In the genomic region with DNA sequence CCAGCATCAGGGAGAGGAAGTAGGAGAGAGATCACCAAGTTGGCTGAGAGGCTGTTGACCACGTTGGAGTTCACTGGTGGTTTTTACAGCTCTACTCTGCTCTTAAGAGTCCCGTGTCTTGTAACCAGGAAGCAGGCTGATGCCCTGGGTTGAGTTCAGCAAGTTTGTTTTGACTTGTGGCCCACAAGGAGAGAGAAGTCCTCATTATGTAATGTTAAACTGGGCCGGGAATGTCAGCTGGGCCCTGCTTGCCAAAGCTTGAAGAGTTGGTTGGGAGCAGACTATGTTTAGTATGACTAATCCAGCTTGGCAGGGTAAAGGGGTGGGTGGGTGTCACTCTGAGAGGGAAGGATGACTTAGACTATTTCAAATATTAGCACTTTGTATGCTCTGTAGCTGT, we compare ENCODE assay signal across 9 mouse cellular contexts.
A peak's percentile ranks its signal among the peaks of the same experiment; 100 is the strongest.
DNase-seq lines count a peak whose midpoint lies in the region; ATAC-seq and TF ChIP-seq lines count a peak whose summit lies in the region.
"Had no signal": no experiment of that assay in that cellular context is flagged by ENCODE, and none has a peak within 500 bp of the region (broad histone marks: within the 10 kb centered on the region; RNA-seq: fewer than 3 reads in every experiment).

No protein-coding gene starts in this region.

- no peak overlapping the region for H3K4me2 ChIP-seq in embryonic facial prominence, embryonic 15.5 days (replicated peaks)
- H3K4me2 ChIP-seq in forebrain, embryonic 14.5 days (ENCODE audit: low read length): no peak overlapping the region
- H3K4me2 ChIP-seq: hindbrain, embryonic 15.5 days had no signal

- TF ChIP-seq CTCF in layer of hippocampus, adult 2 months (conservative IDR thresholded peaks at IDR 0.05): no peak

- ATAC-seq in embryonic facial prominence, embryonic 15.5 days (ENCODE audit: insufficient number of reproducible peaks, low FRiP score, low TSS enrichment, low read depth): peak; percentile 34; the same call in 1 of the 2 replicates
- ATAC-seq in forebrain, embryonic 14.5 days: no peak
- no peak for ATAC-seq in inflammation-experienced regulatory T-cells, adult 6 months

- no peak overlapping the region for H3K4me3 ChIP-seq in layer of hippocampus, adult 2 months
- H3K4me3 ChIP-seq in embryonic facial prominence, embryonic 15.5 days (replicated peaks): no peak overlapping the region
- H3K4me3 ChIP-seq in forebrain, embryonic 14.5 days (ENCODE audit: low read depth, low read length): no peak overlapping the region
- H3K4me3 ChIP-seq: hindbrain, embryonic 15.5 days had no signal

- no peak overlapping the region for H3K27ac ChIP-seq in layer of hippocampus, adult 2 months
- peak overlapping the region; percentile 45 for H3K27ac ChIP-seq in embryonic facial prominence, embryonic 15.5 days (replicated peaks)
- no peak overlapping the region for H3K27ac ChIP-seq in forebrain, embryonic 14.5 days (ENCODE audit: low read depth, low read length)
- H3K27ac ChIP-seq: hindbrain, embryonic 15.5 days had no signal

- H3K9ac ChIP-seq in embryonic facial prominence, embryonic 15.5 days: no peak overlapping the region
- no peak overlapping the region for H3K9ac ChIP-seq in forebrain, embryonic 14.5 days (ENCODE audit: low read length)
- H3K9ac ChIP-seq: hindbrain, embryonic 15.5 days had no signal

- no peaks in the 10 kb centered on the region for H3K36me3 ChIP-seq in embryonic facial prominence, embryonic 15.5 days
- no peaks in the 10 kb centered on the region for H3K36me3 ChIP-seq in forebrain, embryonic 14.5 days (ENCODE audit: control insufficient read depth, insufficient read depth, low read length)
- H3K36me3 ChIP-seq: hindbrain, embryonic 15.5 days had no signal

- H3K9me3 ChIP-seq in embryonic facial prominence, embryonic 15.5 days (replicated peaks): no peaks in the 10 kb centered on the region
- H3K9me3 ChIP-seq in forebrain, embryonic 14.5 days (replicated peaks; ENCODE audit: control insufficient read depth, low read length): no peaks in the 10 kb centered on the region; the same call in 1 of the 2 replicates
- H3K9me3 ChIP-seq: hindbrain, embryonic 15.5 days had no signal

- WGBS in embryonic facial prominence, embryonic 15.5 days: 45% methylated on average over 3 of the region's 3 CpGs
- WGBS in forebrain, embryonic 14.5 days: 71% methylated on average over 3 of the region's 3 CpGs

- peaks cover 63% of the 10 kb centered on the region for H3K4me1 ChIP-seq in embryonic facial prominence, embryonic 15.5 days
- H3K4me1 ChIP-seq in forebrain, embryonic 14.5 days (ENCODE audit: control insufficient read depth, insufficient read depth, low read length): peaks cover 19% of the 10 kb centered on the region

- H3K27me3 ChIP-seq in embryonic facial prominence, embryonic 15.5 days: no peaks in the 10 kb centered on the region
- no peaks in the 10 kb centered on the region for H3K27me3 ChIP-seq in forebrain, embryonic 14.5 days (replicated peaks; ENCODE audit: control insufficient read depth, insufficient read depth, low read length)
- H3K27me3 ChIP-seq: hindbrain, embryonic 15.5 days had no signal

- peak; percentile 41 to 42 for DNase-seq in layer of hippocampus, adult 2 months (ENCODE audit: low spot score in 2 of 2)
- DNase-seq in layer of hippocampus, postnatal 25 days (ENCODE audit: extremely low spot score in 1 of 2, low spot score in 1 of 2): no peak
- DNase-seq in heart, postnatal 4 days: peak; percentile 54
- DNase-seq in lung, postnatal 4 days: peak; percentile 58 to 72
- no peak for DNase-seq in retina, postnatal 1 day
- DNase-seq in forebrain, embryonic 14.5 days (ENCODE audit: low spot score): no peak

Comparison
In these comparisons a context has a peak if more than half of its experiments do, and no peak if none do; other contexts are left out.
1. DNase-seq: peak in layer of hippocampus, adult 2 months (2 of 2), heart, postnatal 4 days (single experiment) and lung, postnatal 4 days (2 of 2); none in layer of hippocampus, postnatal 25 days (0 of 2), retina, postnatal 1 day (single experiment) and forebrain, embryonic 14.5 days (single experiment).